Mouse (Mus musculus): ENCODE results near the gene Srsf3. TPM values are rescaled to one million over a fixed set of nuclear protein-coding genes. Genes with fewer than 3 reads are reported as not detected.

The Srsf3 gene
- total RNA-seq, 2 experiments from 2014 or later: 383 to 534 TPM

- no peak for ATAC-seq (ENCODE audit: poor library complexity, severe bottlenecking)
These were observed 52.2 kb downstream of the Srsf3 start for GRCm38 (mm10) chr17:29084656-29085055.

GRCm38 (mm10) chr17:29085266-29085665, 52.8 kb downstream of the Srsf3 start:
- ATAC-seq (ENCODE audit: poor library complexity, severe bottlenecking): no peak

- ATAC-seq (ENCODE audit: poor library complexity, severe bottlenecking): no peak
These were observed 54.5 kb downstream of the Srsf3 start for GRCm38 (mm10) chr17:29086916-29087315.

- no peak for ATAC-seq (ENCODE audit: poor library complexity, severe bottlenecking)
These were observed 58.3 kb downstream of the Srsf3 start, which contains the start of gene Cdkn1a for GRCm38 (mm10) chr17:29090776-29091175. Cdkn1a (plus strand) TSS chr17:29090976.

- ATAC-seq (ENCODE audit: poor library complexity, severe bottlenecking): no peak
These were observed 59.0 kb downstream of the Srsf3 start for GRCm38 (mm10) chr17:29091348-29091944.

- ATAC-seq (ENCODE audit: poor library complexity, severe bottlenecking): no peak
These were observed 60.1 kb downstream of the Srsf3 start for GRCm38 (mm10) chr17:29092497-29092896.

Other genes with a start within 250 kb of the Srsf3 start
- gene Brpf3, start 231.5 kb upstream of the Srsf3 start, total RNA-seq (2015): 22.5 and 22.6 TPM in 2 replicates
- 4.4 and 8.3 TPM in 2 replicates for gene Brpf3, start 231.5 kb upstream of the Srsf3 start, total RNA-seq (2017)
- 0.11 and 0.58 TPM in 2 replicates for gene Pnpla1, start 174.2 kb upstream of the Srsf3 start, total RNA-seq (2015)
- gene Pnpla1, start 174.2 kb upstream of the Srsf3 start, total RNA-seq (2017): 0.57 and 0.92 TPM in 2 replicates
- gene 4930539E08Rik, start 117.3 kb upstream of the Srsf3 start, total RNA-seq (2015): 0.18 TPM in 1 of 2 replicates, not detected in the other
- 0.08 and 0.40 TPM in 2 replicates for gene 4930539E08Rik, start 117.3 kb upstream of the Srsf3 start, total RNA-seq (2017)
- gene Pxt1, start 88.8 kb upstream of the Srsf3 start, total RNA-seq (2015): 0.74 and 1.2 TPM in 2 replicates
- gene Pxt1, start 88.8 kb upstream of the Srsf3 start, total RNA-seq (2017): 0.44 and 0.49 TPM in 2 replicates
- gene Kctd20, start 80.7 kb upstream of the Srsf3 start, total RNA-seq (2015): 130 and 131 TPM in 2 replicates
- 203 and 222 TPM in 2 replicates for gene Kctd20, start 80.7 kb upstream of the Srsf3 start, total RNA-seq (2017)
- gene Stk38, start 24.6 kb upstream of the Srsf3 start, total RNA-seq (2015): 312 and 327 TPM in 2 replicates
- 237 and 269 TPM in 2 replicates for gene Stk38, start 24.6 kb upstream of the Srsf3 start, total RNA-seq (2017)
- 19.9 and 22.6 TPM in 2 replicates for gene Cdkn1a, start 58.3 kb downstream of the Srsf3 start, total RNA-seq (2015)
- 3.7 and 5.8 TPM in 2 replicates for gene Cdkn1a, start 58.3 kb downstream of the Srsf3 start, total RNA-seq (2017)
- gene Rab44, start 81.5 kb downstream of the Srsf3 start, total RNA-seq (2015): 52.2 and 62.4 TPM in 2 replicates
- 104 and 105 TPM in 2 replicates for gene Rab44, start 81.5 kb downstream of the Srsf3 start, total RNA-seq (2017)
- gene Cpne5, start 205.5 kb downstream of the Srsf3 start, total RNA-seq (2015): 0.25 TPM in 1 of 2 replicates, not detected in the other
- not detected in 2 replicates for gene Cpne5, start 205.5 kb downstream of the Srsf3 start, total RNA-seq (2017)
- gene Ppil1, start 231.6 kb downstream of the Srsf3 start, total RNA-seq (2015): 37.5 and 39.4 TPM in 2 replicates
- 53.6 and 57.3 TPM in 2 replicates for gene Ppil1, start 231.6 kb downstream of the Srsf3 start, total RNA-seq (2017)
- gene BC004004, start 236.2 kb downstream of the Srsf3 start, total RNA-seq (2015): 65.8 and 70.1 TPM in 2 replicates
- 81.0 and 89.2 TPM in 2 replicates for gene BC004004, start 236.2 kb downstream of the Srsf3 start, total RNA-seq (2017)

Data from megakaryocyte, adult 5-6 weeks (primary cell).